In the genomic region with DNA sequence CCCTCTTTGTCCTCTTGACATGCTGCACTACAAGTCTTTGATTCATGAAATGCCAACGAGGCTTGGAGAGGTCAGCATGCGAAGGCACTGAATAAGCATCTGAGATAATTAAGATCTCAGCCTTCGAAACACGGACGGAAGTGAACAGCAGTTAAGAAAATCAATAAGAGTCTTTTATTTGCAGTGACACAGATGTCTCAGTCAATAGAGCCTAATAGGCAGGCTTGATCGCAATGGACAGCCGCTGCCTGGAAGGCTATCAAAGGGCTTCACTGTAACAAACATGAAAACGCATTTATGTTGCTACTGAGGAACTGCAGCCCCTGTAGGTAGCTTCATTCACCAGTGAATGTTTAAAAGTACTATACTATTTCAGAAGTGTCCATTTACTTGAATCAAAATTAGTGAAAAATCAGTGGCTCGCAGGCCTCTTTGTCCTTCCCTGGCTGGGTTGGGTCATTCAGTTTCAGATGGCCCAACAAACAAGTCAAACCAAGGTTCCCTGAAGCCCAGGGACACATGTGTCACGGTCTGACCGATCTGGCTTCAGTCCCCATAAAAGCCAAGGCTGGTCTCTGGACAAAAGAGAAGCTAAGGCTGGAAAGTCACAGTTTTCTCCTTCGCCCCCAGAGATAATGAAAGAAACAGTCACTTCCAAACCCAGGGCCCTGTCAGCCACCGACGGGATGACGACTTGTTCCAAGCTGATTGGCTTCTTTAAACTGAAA, we compare ENCODE assay signal across 21 mouse cellular contexts. TPM values are rescaled to one million over a fixed set of nuclear protein-coding genes. Genes with fewer than 3 reads are reported as not detected.
DNase-seq lines count a peak whose midpoint lies in the region; ATAC-seq and TF ChIP-seq lines count a peak whose summit lies in the region.
"Had no signal": no experiment of that assay in that cellular context is flagged by ENCODE, and none has a peak within 500 bp of the region (broad histone marks: within the 10 kb centered on the region; RNA-seq: fewer than 3 reads in every experiment).

No protein-coding gene starts in this region.

- no peaks in the 10 kb centered on the region for H3K9me3 ChIP-seq in forebrain, embryonic 14.5 days (replicated peaks; ENCODE audit: control insufficient read depth, low read length)
- no peaks in the 10 kb centered on the region for H3K9me3 ChIP-seq in forebrain, embryonic 11.5 days (ENCODE audit: control insufficient read depth, low read length)
- no peaks in the 10 kb centered on the region for H3K9me3 ChIP-seq in liver, postnatal 0 days (ENCODE audit: low read length)
- H3K9me3 ChIP-seq: embryonic facial prominence, embryonic 10.5 days; G1E; heart, embryonic 13.5 days; hindbrain, embryonic 13.5 days had no signal

- H3K27me3 ChIP-seq in forebrain, embryonic 14.5 days (replicated peaks; ENCODE audit: control insufficient read depth, insufficient read depth, low read length), result no peaks in the 10 kb centered on the region
- H3K27me3 ChIP-seq in forebrain, embryonic 11.5 days (ENCODE audit: control insufficient read depth, insufficient read depth, low read length), result no peaks in the 10 kb centered on the region
- no peaks in the 10 kb centered on the region for H3K27me3 ChIP-seq in liver, adult 2 months (ENCODE audit: control insufficient read depth, insufficient read depth, low read length)
- no peaks in the 10 kb centered on the region for H3K27me3 ChIP-seq in liver, postnatal 0 days (ENCODE audit: insufficient read depth, low read length)
- H3K27me3 ChIP-seq: heart, embryonic 13.5 days; hindbrain, embryonic 13.5 days had no signal

- no peaks in the 10 kb centered on the region for H3K79me2 ChIP-seq in liver, adult 2 months (ENCODE audit: control insufficient read depth, insufficient read depth, low read length)

- TF ChIP-seq CTCF in liver, adult 2 months (IDR thresholded peaks at IDR 0.05; ENCODE audit: low read depth, low read length), result no peak
- no peak for TF ChIP-seq CTCF in liver, postnatal 0 days (IDR thresholded peaks at IDR 0.05; ENCODE audit: low read depth)

- TF ChIP-seq POLR2A in liver, adult 2 months (IDR thresholded peaks at IDR 0.05; ENCODE audit: extremely low read depth, insufficient read depth, low read length), result no peak

- peaks cover 13% of the 10 kb centered on the region; the same call in 1 of the 2 replicates for H3K36me3 ChIP-seq in forebrain, embryonic 14.5 days (ENCODE audit: control insufficient read depth, insufficient read depth, low read length)
- H3K36me3 ChIP-seq in forebrain, embryonic 11.5 days (ENCODE audit: control insufficient read depth, insufficient read depth, low read length), result no peaks in the 10 kb centered on the region
- peaks cover 13% of the 10 kb centered on the region; the same call in 1 of the 2 replicates for H3K36me3 ChIP-seq in liver, adult 2 months (ENCODE audit: control insufficient read depth, insufficient read depth, low read length)
- H3K36me3 ChIP-seq in liver, postnatal 0 days (replicated peaks; ENCODE audit: insufficient read depth, low read length), result peaks cover 16% of the 10 kb centered on the region

- no peak overlapping the region for H3K4me3 ChIP-seq in forebrain, embryonic 14.5 days (ENCODE audit: low read depth, low read length)
- H3K4me3 ChIP-seq in forebrain, embryonic 11.5 days (ENCODE audit: low read depth, low read length), result no peak overlapping the region
- no peak overlapping the region for H3K4me3 ChIP-seq in liver, adult 2 months (ENCODE audit: insufficient read depth, low read depth, low read length)
- H3K4me3 ChIP-seq in liver, postnatal 0 days (ENCODE audit: low read depth, low read length), result no peak overlapping the region
- H3K4me3 ChIP-seq: embryonic facial prominence, embryonic 10.5 days; heart, embryonic 13.5 days; hindbrain, embryonic 13.5 days had no signal

- no peak overlapping the region for H3K4me2 ChIP-seq in forebrain, embryonic 14.5 days (ENCODE audit: low read length)
- no peak overlapping the region for H3K4me2 ChIP-seq in forebrain, embryonic 11.5 days (ENCODE audit: low read depth, low read length, severe bottlenecking)
- H3K4me2 ChIP-seq in liver, postnatal 0 days (ENCODE audit: low read depth, low read length), result no peak overlapping the region
- H3K4me2 ChIP-seq: heart, embryonic 13.5 days; hindbrain, embryonic 13.5 days had no signal

- H3K9ac ChIP-seq in forebrain, embryonic 14.5 days (ENCODE audit: low read length), result no peak overlapping the region
- no peak overlapping the region for H3K9ac ChIP-seq in forebrain, embryonic 11.5 days (ENCODE audit: low read length)
- H3K9ac ChIP-seq in liver, adult 2 months (ENCODE audit: low read depth, low read length), result no peak overlapping the region
- H3K9ac ChIP-seq in liver, postnatal 0 days (replicated peaks), result no peak overlapping the region
- H3K9ac ChIP-seq: heart, embryonic 13.5 days; hindbrain, embryonic 13.5 days had no signal

- peak; percentile 71 for DNase-seq in adrenal gland, adult 2 months
- no peak for DNase-seq in adrenal gland, postnatal 4 days (ENCODE audit: low spot score in 2 of 2)
- DNase-seq in forebrain, embryonic 14.5 days (ENCODE audit: low spot score), result peak; percentile 28
- no peak for DNase-seq in forebrain, embryonic 11.5 days (ENCODE audit: low spot score)
- DNase-seq in liver, adult 2 months (ENCODE audit: extremely low read depth, low read depth, low spot score), result peak; percentile 42
- DNase-seq in liver, postnatal 0 days, result no peak
- DNase-seq in adrenal gland, postnatal 36 days, result peak; percentile 16 to 58
- DNase-seq in kidney, adult 18-20 months, result no peak
- DNase-seq: B cell, adult 2 months; cerebellum, adult 2 months; cerebellum, postnatal 10 days; gastrocnemius, postnatal 36 days; heart, adult 18-20 months; heart, postnatal 36 days; kidney, adult 11 months had no signal

- no peak for TF ChIP-seq EP300 in liver, postnatal 0 days (IDR thresholded peaks at IDR 0.05; ENCODE audit: low read depth)

- no peak overlapping the region for H3K27ac ChIP-seq in forebrain, embryonic 14.5 days (ENCODE audit: low read depth, low read length)
- H3K27ac ChIP-seq in forebrain, embryonic 11.5 days (ENCODE audit: low read depth, low read length), result no peak overlapping the region
- H3K27ac ChIP-seq in liver, adult 2 months (replicated peaks; ENCODE audit: insufficient read depth, low read depth, low read length), result no peak overlapping the region
- no peak overlapping the region for H3K27ac ChIP-seq in liver, postnatal 0 days (ENCODE audit: low read depth)
- H3K27ac ChIP-seq: embryonic facial prominence, embryonic 10.5 days; hindbrain, embryonic 13.5 days; hindbrain, postnatal 0 days had no signal

- H3K4me1 ChIP-seq in forebrain, embryonic 14.5 days (ENCODE audit: control insufficient read depth, insufficient read depth, low read length), result 0 out of 2 replicates have a peak, but pooled peaks cover 4% of the 10 kb centered on the region
- H3K4me1 ChIP-seq in forebrain, embryonic 11.5 days (replicated peaks; ENCODE audit: control insufficient read depth, insufficient read depth, low read length), result no peaks in the 10 kb centered on the region; the same call in 1 of the 2 replicates
- H3K4me1 ChIP-seq in liver, adult 2 months (ENCODE audit: control insufficient read depth, insufficient read depth, low read length), result peaks cover 11% of the 10 kb centered on the region
- H3K4me1 ChIP-seq in liver, postnatal 0 days (ENCODE audit: insufficient read depth), result no peaks in the 10 kb centered on the region

- 50% methylated on average over 15 of the region's 15 CpGs for WGBS in forebrain, embryonic 14.5 days
- 68% methylated on average over 15 of the region's 15 CpGs for WGBS in forebrain, embryonic 11.5 days
- WGBS in liver, adult 2 months, result 57% methylated on average over 15 of the region's 15 CpGs
- 83% methylated on average over 15 of the region's 15 CpGs for WGBS in liver, postnatal 0 days (ENCODE audit: insufficient replicate concordance)

- ATAC-seq in forebrain, embryonic 14.5 days, result no peak
- ATAC-seq in forebrain, embryonic 11.5 days (replicated peaks; ENCODE audit: low FRiP score), result no peak
- ATAC-seq in liver, postnatal 0 days, result no peak
- ATAC-seq: CD4-positive, CD25-positive, alpha-beta regulatory T cell, adult 4 months; hindbrain, postnatal 0 days had no signal

RNA-seq across cellular contexts. Expression of a gene that starts 48.6 kb away (rescaled TPM):
- total RNA-seq in adrenal gland, adult 2 months (2021), result 10 to 100 TPM; 23.9 to 31.1 TPM
- polyA plus RNA-seq in adrenal gland, adult 2 months (2012; rRNA removed), result 86.9 and 96.0 TPM in 2 replicates
- 10 to 100 TPM; 44.6 to 46.0 TPM for total RNA-seq in adrenal gland, postnatal 4 days (2021)
- 38.3 and 40.3 TPM in 2 replicates for polyA plus RNA-seq in forebrain, embryonic 14.5 days (2014; fragmentation: Nextera tagmentation; extraction: Ambion mirVana)
- 39.4 and 41.7 TPM in 2 replicates for polyA plus RNA-seq in forebrain, embryonic 11.5 days (2014; fragmentation: Nextera tagmentation; extraction: Ambion mirVana)
- 13.3 and 14.6 TPM in 2 replicates for total RNA-seq in liver, adult 2 months (2014; rRNA removed)
- polyA plus RNA-seq in liver, adult 2 months (2012; rRNA removed), result 32.2 and 36.4 TPM in 2 replicates
- polyA plus RNA-seq in liver, postnatal 0 days (2015; fragmentation: Nextera tagmentation; extraction: Ambion mirVana), result 9.1 and 10.3 TPM in 2 replicates
- 10 to 100 TPM; 21.2 to 38.2 TPM for total RNA-seq in adrenal gland, postnatal 36 days (2021)

Comparison
In these comparisons a context has a peak if more than half of its experiments do, and no peak if none do; other contexts are left out.
1. DNase-seq: peak in adrenal gland, adult 2 months (single experiment), forebrain, embryonic 14.5 days (single experiment), liver, adult 2 months (single experiment) and adrenal gland, postnatal 36 days (2 of 2); none in adrenal gland, postnatal 4 days (0 of 2), forebrain, embryonic 11.5 days (single experiment), liver, postnatal 0 days (single experiment) and kidney, adult 18-20 months (single experiment).